Mouse (Mus musculus): ENCODE measurements around the gene Srebf2. TPM values are rescaled to one million over a fixed set of nuclear protein-coding genes. Genes with fewer than 3 reads are reported as not detected.

The Srebf2 gene
- polyA plus RNA-seq, 1 experiment from 2014 or later = 216 TPM

DNA sequence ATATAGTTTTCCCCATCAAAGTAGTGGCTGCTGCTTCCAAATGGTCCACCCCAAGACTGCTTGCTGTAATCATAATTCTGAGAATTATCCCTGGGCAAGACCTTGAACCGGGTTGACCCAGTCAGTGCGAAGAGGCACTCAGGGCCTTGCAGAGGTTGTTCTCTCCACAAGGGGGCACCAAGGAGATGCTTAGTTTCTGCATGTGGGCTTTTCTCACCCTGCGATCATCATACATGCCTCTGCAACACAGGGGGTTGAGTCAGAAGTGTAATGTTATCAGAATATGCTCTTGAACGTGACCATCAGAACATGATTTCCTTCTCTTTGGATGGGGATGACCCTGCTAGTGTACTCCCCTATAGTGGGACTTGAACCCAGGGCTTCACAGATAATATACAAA lies 8.4 kb upstream of the Srebf2 start:
- ATAC-seq (replicated peaks; ENCODE audit: low FRiP score) (peak; percentile 60; the same call in 1 of the 2 replicates), DNase-seq (ENCODE audit: low spot score) (peak; percentile 70)
- Histone ChIP-seq H3K4me1 (replicated peaks; ENCODE audit: control insufficient read depth, insufficient read depth, low read length) (no peaks in the 10 kb centered on the region), H3K9ac (ENCODE audit: low read length) (no peak overlapping the region), H3K36me3 (ENCODE audit: control insufficient read depth, insufficient read depth, low read length) (no peaks in the 10 kb centered on the region; the same call in 1 of the 2 replicates), H3K4me2 (ENCODE audit: low read depth, low read length, severe bottlenecking) (no peak overlapping the region), H3K4me3 (ENCODE audit: low read depth, low read length) (no peak overlapping the region), H3K9me3 (ENCODE audit: control insufficient read depth, low read length) (no peaks in the 10 kb centered on the region), H3K27me3 (ENCODE audit: control insufficient read depth, insufficient read depth, low read length) (no peaks in the 10 kb centered on the region), H3K27ac (ENCODE audit: low read depth, low read length) (no peak overlapping the region)
- WGBS = 66% methylated on average over 4 of the region's 4 CpGs

GRCm38 (mm10) chr15:82139196-82139595 lies 7.8 kb upstream of the Srebf2 start:
- Histone ChIP-seq H3K4me2 (ENCODE audit: low read depth, low read length, severe bottlenecking) (no peak overlapping the region), H3K9me3 (ENCODE audit: control insufficient read depth, low read length) (no peaks in the 10 kb centered on the region), H3K27ac (ENCODE audit: low read depth, low read length) (no peak overlapping the region), H3K27me3 (ENCODE audit: control insufficient read depth, insufficient read depth, low read length) (no peaks in the 10 kb centered on the region), H3K4me1 (replicated peaks; ENCODE audit: control insufficient read depth, insufficient read depth, low read length) (no peaks in the 10 kb centered on the region), H3K4me3 (ENCODE audit: low read depth, low read length) (no peak overlapping the region), H3K36me3 (ENCODE audit: control insufficient read depth, insufficient read depth, low read length) (no peaks in the 10 kb centered on the region; the same call in 1 of the 2 replicates), H3K9ac (ENCODE audit: low read length) (no peak overlapping the region)
- WGBS = 92% methylated on average over 8 of the region's 8 CpGs
- DNase-seq (ENCODE audit: low spot score) = no peak
- no peak for ATAC-seq (replicated peaks; ENCODE audit: low FRiP score)

- ATAC-seq (replicated peaks; ENCODE audit: low FRiP score) = no peak
- no peak overlapping the region for H3K9ac ChIP-seq (ENCODE audit: low read length)
- H3K4me3 ChIP-seq (ENCODE audit: low read depth, low read length) = no peak overlapping the region
- no peaks in the 10 kb centered on the region; the same call in 1 of the 2 replicates for H3K36me3 ChIP-seq (ENCODE audit: control insufficient read depth, insufficient read depth, low read length)
- H3K27ac ChIP-seq (ENCODE audit: low read depth, low read length) = no peak overlapping the region
- H3K9me3 ChIP-seq (ENCODE audit: control insufficient read depth, low read length) = no peaks in the 10 kb centered on the region
- H3K4me2 ChIP-seq (ENCODE audit: low read depth, low read length, severe bottlenecking) = no peak overlapping the region
- WGBS = 84% methylated on average over 3 of the region's 3 CpGs
- DNase-seq (ENCODE audit: low spot score) = no peak
- no peaks in the 10 kb centered on the region for H3K27me3 ChIP-seq (ENCODE audit: control insufficient read depth, insufficient read depth, low read length)
- peaks cover under 1% of the 10 kb centered on the region; the same call in 1 of the 2 replicates for H3K4me1 ChIP-seq (replicated peaks; ENCODE audit: control insufficient read depth, insufficient read depth, low read length)
These were observed 6.6 kb upstream of the Srebf2 start for GRCm38 (mm10) chr15:82140355-82140754.

GRCm38 (mm10) chr15:82144157-82144556 lies 2.8 kb upstream of the Srebf2 start:
- WGBS = 86% methylated on average over 5 of the region's 5 CpGs
- ATAC-seq (replicated peaks; ENCODE audit: low FRiP score) (no peak), DNase-seq (ENCODE audit: low spot score) (no peak)
- Histone ChIP-seq H3K4me2 (ENCODE audit: low read depth, low read length, severe bottlenecking) (no peak overlapping the region), H3K36me3 (ENCODE audit: control insufficient read depth, insufficient read depth, low read length) (no peaks in the 10 kb centered on the region; the same call in 1 of the 2 replicates), H3K9ac (ENCODE audit: low read length) (0 out of 2 replicates have a peak overlapping the region, but pooled peaks have one; percentile 0), H3K4me1 (replicated peaks; ENCODE audit: control insufficient read depth, insufficient read depth, low read length) (peaks cover 14% of the 10 kb centered on the region; the same call in 1 of the 2 replicates), H3K4me3 (ENCODE audit: low read depth, low read length) (no peak overlapping the region), H3K27me3 (ENCODE audit: control insufficient read depth, insufficient read depth, low read length) (no peaks in the 10 kb centered on the region), H3K9me3 (ENCODE audit: control insufficient read depth, low read length) (no peaks in the 10 kb centered on the region), H3K27ac (ENCODE audit: low read depth, low read length) (peak overlapping the region; percentile 57)

GRCm38 (mm10) chr15:82145408-82145807 lies 1.6 kb upstream of the Srebf2 start:
- no peak for DNase-seq (ENCODE audit: low spot score)
- Histone ChIP-seq H3K4me3 (ENCODE audit: low read depth, low read length) (no peak overlapping the region), H3K27me3 (ENCODE audit: control insufficient read depth, insufficient read depth, low read length) (no peaks in the 10 kb centered on the region), H3K4me2 (ENCODE audit: low read depth, low read length, severe bottlenecking) (no peak overlapping the region), H3K36me3 (ENCODE audit: control insufficient read depth, insufficient read depth, low read length) (no peaks in the 10 kb centered on the region; the same call in 1 of the 2 replicates), H3K4me1 (replicated peaks; ENCODE audit: control insufficient read depth, insufficient read depth, low read length) (peaks cover 18% of the 10 kb centered on the region; the same call in 1 of the 2 replicates), H3K9ac (ENCODE audit: low read length) (peak overlapping the region; percentile 4; the same call in 1 of the 2 replicates), H3K9me3 (ENCODE audit: control insufficient read depth, low read length) (no peaks in the 10 kb centered on the region), H3K27ac (ENCODE audit: low read depth, low read length) (peak overlapping the region; percentile 94)
- WGBS = 50% methylated on average over 2 of the region's 2 CpGs
- ATAC-seq (replicated peaks; ENCODE audit: low FRiP score) = no peak

- H3K4me1 ChIP-seq (replicated peaks; ENCODE audit: control insufficient read depth, insufficient read depth, low read length) = peaks cover 18% of the 10 kb centered on the region; the same call in 1 of the 2 replicates
- H3K27me3 ChIP-seq (ENCODE audit: control insufficient read depth, insufficient read depth, low read length) = no peaks in the 10 kb centered on the region
- H3K9me3 ChIP-seq (ENCODE audit: control insufficient read depth, low read length) = no peaks in the 10 kb centered on the region
- H3K9ac ChIP-seq (ENCODE audit: low read length) = peak overlapping the region; percentile 30; the same call in 1 of the 2 replicates
- peak overlapping the region; percentile 40 for H3K4me2 ChIP-seq (ENCODE audit: low read depth, low read length, severe bottlenecking)
- WGBS = 16% methylated on average over 11 of the region's 11 CpGs
- peak; percentile 23 for ATAC-seq (replicated peaks; ENCODE audit: low FRiP score)
- no peaks in the 10 kb centered on the region; the same call in 1 of the 2 replicates for H3K36me3 ChIP-seq (ENCODE audit: control insufficient read depth, insufficient read depth, low read length)
- H3K4me3 ChIP-seq (ENCODE audit: low read depth, low read length) = peak overlapping the region; percentile 86
- H3K27ac ChIP-seq (ENCODE audit: low read depth, low read length) = peak overlapping the region; percentile 94
- DNase-seq (ENCODE audit: low spot score) = no peak
These were observed 871 bp upstream of the Srebf2 start for GRCm38 (mm10) chr15:82145851-82146769.

DNA sequence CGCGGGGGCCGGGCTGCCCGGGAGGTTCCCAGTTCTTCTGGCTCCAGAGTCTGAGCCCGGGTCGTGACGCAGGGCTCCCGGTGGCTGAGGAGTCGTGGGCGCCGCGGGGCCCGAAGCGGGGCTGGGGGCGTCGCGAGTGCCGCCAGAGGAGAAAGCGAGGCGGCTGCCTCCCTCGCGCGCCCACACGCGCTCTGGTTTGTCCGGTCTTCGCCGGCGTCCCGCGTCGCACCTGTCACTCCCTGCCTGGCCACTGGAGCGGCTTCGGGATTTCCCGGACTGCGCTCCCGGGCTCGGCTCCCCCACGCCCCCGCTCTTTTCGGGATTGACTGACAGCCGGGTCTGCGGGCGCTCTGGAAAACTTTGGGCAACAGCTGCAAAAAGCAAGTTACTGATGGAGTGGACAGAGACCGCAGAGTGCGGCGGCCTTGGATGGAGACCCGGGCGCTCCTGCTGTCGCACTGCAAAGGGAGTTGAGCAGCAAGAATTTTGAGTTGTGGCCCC lies 680 bp downstream of the Srebf2 start:
- ATAC-seq (replicated peaks; ENCODE audit: low FRiP score) (peak; percentile 9), DNase-seq (ENCODE audit: low spot score) (peak; percentile 85)
- peak overlapping the region; percentile 94 for H3K27ac ChIP-seq (ENCODE audit: low read depth, low read length)
- peak overlapping the region; percentile 87 for H3K4me2 ChIP-seq (ENCODE audit: low read depth, low read length, severe bottlenecking)
- H3K27me3 ChIP-seq (ENCODE audit: control insufficient read depth, insufficient read depth, low read length) = no peaks in the 10 kb centered on the region
- peaks cover 18% of the 10 kb centered on the region; the same call in 1 of the 2 replicates for H3K4me1 ChIP-seq (replicated peaks; ENCODE audit: control insufficient read depth, insufficient read depth, low read length)
- H3K9me3 ChIP-seq (ENCODE audit: control insufficient read depth, low read length) = no peaks in the 10 kb centered on the region
- H3K36me3 ChIP-seq (ENCODE audit: control insufficient read depth, insufficient read depth, low read length) = no peaks in the 10 kb centered on the region; the same call in 1 of the 2 replicates
- under 1% methylated on average over 50 of the region's 50 CpGs for WGBS
- H3K9ac ChIP-seq (ENCODE audit: low read length) = peak overlapping the region; percentile 85
- H3K4me3 ChIP-seq (ENCODE audit: low read depth, low read length) = peak overlapping the region; percentile 86

- no peaks in the 10 kb centered on the region for H3K9me3 ChIP-seq (ENCODE audit: control insufficient read depth, low read length)
- WGBS = 29% methylated on average over 9 of the region's 9 CpGs
- peak overlapping the region; percentile 85 for H3K9ac ChIP-seq (ENCODE audit: low read length)
- peak overlapping the region; percentile 87 for H3K4me2 ChIP-seq (ENCODE audit: low read depth, low read length, severe bottlenecking)
- H3K4me3 ChIP-seq (ENCODE audit: low read depth, low read length) = peak overlapping the region; percentile 86
- H3K4me1 ChIP-seq (replicated peaks; ENCODE audit: control insufficient read depth, insufficient read depth, low read length) = peaks cover 18% of the 10 kb centered on the region; the same call in 1 of the 2 replicates
- no peaks in the 10 kb centered on the region for H3K27me3 ChIP-seq (ENCODE audit: control insufficient read depth, insufficient read depth, low read length)
- ATAC-seq (replicated peaks; ENCODE audit: low FRiP score) = no peak
- peak overlapping the region; percentile 94 for H3K27ac ChIP-seq (ENCODE audit: low read depth, low read length)
- no peak for DNase-seq (ENCODE audit: low spot score)
- H3K36me3 ChIP-seq (ENCODE audit: control insufficient read depth, insufficient read depth, low read length) = no peaks in the 10 kb centered on the region; the same call in 1 of the 2 replicates
These were observed 1.5 kb downstream of the Srebf2 start for GRCm38 (mm10) chr15:82148510-82148911.

Data from forebrain, embryonic 11.5 days (tissue).